Mouse (Mus musculus): ENCODE results near the gene Sult6b1.

DNA sequence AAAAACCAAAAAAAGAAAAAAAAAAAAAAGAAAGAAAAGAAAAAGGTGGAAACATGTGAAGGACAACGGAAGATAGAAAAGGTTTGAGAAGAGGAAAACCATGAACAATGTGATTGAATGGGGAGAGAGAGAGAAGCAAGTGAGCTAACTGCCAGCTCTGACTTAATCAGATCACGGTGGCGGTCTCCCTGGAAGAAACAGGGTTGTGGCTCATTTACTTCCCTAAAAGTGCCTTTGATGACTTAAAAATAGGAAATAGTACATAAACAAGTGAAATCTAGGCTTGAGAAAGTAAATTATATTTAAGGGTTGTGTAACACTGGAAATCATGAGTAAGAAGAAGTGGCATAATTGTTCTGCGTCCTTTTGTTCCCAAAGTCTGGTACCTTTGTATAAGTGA, 32.1 kb upstream of the Sult6b1 start:
- TF ChIP-seq CTCF (IDR thresholded peaks at IDR 0.05; ENCODE audit: insufficient read depth, low read length), result no peak
- no peak for TF ChIP-seq POLR2A (IDR thresholded peaks at IDR 0.05; ENCODE audit: borderline replicate concordance, extremely low read depth, low read depth, low read length)

Measured in lung, adult 2 months (tissue).